Mouse (Mus musculus): ENCODE data around the gene Gabrr3. TPM values are rescaled to one million over a fixed set of nuclear protein-coding genes. Genes with fewer than 3 reads are reported as not detected.

Gabrr3 gene
- polyA plus RNA-seq, 1 experiment: 0.02 TPM

DNA sequence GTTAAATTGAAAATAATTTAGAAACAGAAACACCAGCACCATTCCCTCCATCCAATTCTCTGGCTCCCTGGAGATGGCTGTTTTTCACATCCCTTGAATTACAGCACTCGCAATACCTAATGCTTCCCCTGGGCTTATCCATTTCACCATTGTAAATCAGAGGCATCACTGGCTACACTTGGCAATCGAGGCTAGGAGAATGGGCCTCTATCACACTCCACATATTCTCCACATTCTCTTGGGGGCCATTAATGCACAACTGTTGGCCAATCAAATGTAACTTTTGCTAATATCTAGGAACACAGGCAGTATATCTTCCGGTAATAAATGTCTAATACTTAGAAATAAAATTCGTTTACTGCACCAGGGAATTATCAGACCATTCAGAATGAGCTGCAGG lies 56.4 kb downstream of the Gabrr3 start:
- no peak for TF ChIP-seq CTCF (IDR thresholded peaks at IDR 0.05; ENCODE audit: extremely low read depth, insufficient read depth, low read length)
- TF ChIP-seq POLR2A (IDR thresholded peaks at IDR 0.05; ENCODE audit: extremely low read depth, insufficient read depth, low read length): no peak

DNA sequence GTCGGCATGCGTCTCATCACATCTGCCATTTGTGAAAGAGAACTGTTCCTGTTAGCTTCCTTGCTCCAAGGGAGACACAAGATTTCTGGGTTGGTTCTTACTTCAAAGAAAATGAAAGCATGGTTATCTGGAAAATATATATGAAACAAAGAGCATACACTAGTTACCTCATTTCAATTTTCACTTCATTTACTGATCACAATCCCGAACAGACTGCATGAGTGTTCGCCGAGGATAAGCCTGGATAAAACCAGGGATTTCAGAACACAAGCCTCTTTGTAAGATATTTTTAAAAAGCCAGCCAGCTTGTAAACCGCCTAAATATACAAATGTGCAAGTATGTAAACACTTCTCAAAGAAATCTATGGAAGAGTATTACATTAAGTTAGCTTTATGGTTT lies 56.8 kb downstream of the Gabrr3 start:
- no peaks in the 10 kb centered on the region for H3K4me1 ChIP-seq (ENCODE audit: control insufficient read depth, insufficient read depth, low read length)
- TF ChIP-seq CTCF (IDR thresholded peaks at IDR 0.05; ENCODE audit: extremely low read depth, insufficient read depth, low read length) (no peak), POLR2A (IDR thresholded peaks at IDR 0.05; ENCODE audit: extremely low read depth, insufficient read depth, low read length) (no peak)
- no peak overlapping the region for H3K27ac ChIP-seq (ENCODE audit: insufficient read depth, low read length)
- no peak overlapping the region for H3K4me3 ChIP-seq (ENCODE audit: insufficient read depth, low read length)

More for the DNA sequence above, 56.4 kb downstream of the Gabrr3 start:
- no peak overlapping the region for H3K27ac ChIP-seq (ENCODE audit: insufficient read depth, low read length)
- H3K4me3 ChIP-seq (ENCODE audit: insufficient read depth, low read length): no peak overlapping the region
- no peaks in the 10 kb centered on the region for H3K4me1 ChIP-seq (ENCODE audit: control insufficient read depth, insufficient read depth, low read length)

GRCm38 (mm10) chr16:59469846-59470245 lies 62.7 kb downstream of the Gabrr3 start:
- Histone ChIP-seq H3K27ac (ENCODE audit: insufficient read depth, low read length) (no peak overlapping the region), H3K4me1 (ENCODE audit: control insufficient read depth, insufficient read depth, low read length) (peaks cover 2% of the 10 kb centered on the region; the same call in 1 of the 2 replicates), H3K4me3 (ENCODE audit: insufficient read depth, low read length) (no peak overlapping the region)
- no peak for TF ChIP-seq CTCF (IDR thresholded peaks at IDR 0.05; ENCODE audit: extremely low read depth, insufficient read depth, low read length)
- no peak for TF ChIP-seq POLR2A (IDR thresholded peaks at IDR 0.05; ENCODE audit: extremely low read depth, insufficient read depth, low read length)

- Histone ChIP-seq H3K4me3 (ENCODE audit: insufficient read depth, low read length) (peak within 1 kb of the TSS; percentile 96), H3K27ac (ENCODE audit: insufficient read depth, low read length) (no peak within 1 kb of the TSS), H3K4me1 (ENCODE audit: control insufficient read depth, insufficient read depth, low read length) (peaks cover 2% of the 10 kb centered on the region; the same call in 1 of the 2 replicates)
- TF ChIP-seq CTCF (IDR thresholded peaks at IDR 0.05; ENCODE audit: extremely low read depth, insufficient read depth, low read length): no peak
- peak; percentile 30; the same call in 1 of the 2 replicates for TF ChIP-seq POLR2A (IDR thresholded peaks at IDR 0.05; ENCODE audit: extremely low read depth, insufficient read depth, low read length)
Observed at GRCm38 (mm10) chr16:59471637-59472278, 64.6 kb downstream of the Gabrr3 start, which contains the start of gene Riox2. Gene Riox2, plus strand, starts transcription at chr16:59471775.

DNA sequence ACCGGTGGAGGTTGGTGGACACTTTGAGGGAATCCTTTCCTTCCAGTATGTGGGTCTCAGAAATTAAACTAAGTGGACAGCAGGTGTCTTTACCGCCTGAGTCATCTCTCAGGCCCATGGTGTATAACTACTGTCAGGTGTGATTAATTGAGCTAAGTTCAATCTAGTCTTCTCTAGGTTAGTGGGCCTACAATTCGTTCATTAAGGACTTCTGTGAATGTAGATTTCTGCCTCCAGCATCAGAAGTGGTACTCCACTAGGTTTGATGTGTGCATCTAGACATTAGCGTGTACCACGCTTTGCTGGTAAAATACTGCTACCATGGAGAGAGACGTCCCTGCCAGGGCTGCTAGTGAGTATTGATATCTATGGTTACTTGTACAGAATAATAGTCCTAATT lies 65.4 kb downstream of the Gabrr3 start:
- Histone ChIP-seq H3K4me1 (ENCODE audit: control insufficient read depth, insufficient read depth, low read length) (peaks cover 2% of the 10 kb centered on the region; the same call in 1 of the 2 replicates), H3K4me3 (ENCODE audit: insufficient read depth, low read length) (peak overlapping the region; percentile 96; the same call in 1 of the 2 replicates), H3K27ac (ENCODE audit: insufficient read depth, low read length) (no peak overlapping the region)
- no peak for TF ChIP-seq POLR2A (IDR thresholded peaks at IDR 0.05; ENCODE audit: extremely low read depth, insufficient read depth, low read length)
- TF ChIP-seq CTCF (IDR thresholded peaks at IDR 0.05; ENCODE audit: extremely low read depth, insufficient read depth, low read length): no peak

GRCm38 (mm10) chr16:59474788-59475187 lies 67.7 kb downstream of the Gabrr3 start:
- Histone ChIP-seq H3K4me1 (ENCODE audit: control insufficient read depth, insufficient read depth, low read length) (peaks cover 2% of the 10 kb centered on the region; the same call in 1 of the 2 replicates), H3K27ac (ENCODE audit: insufficient read depth, low read length) (no peak overlapping the region)
- TF ChIP-seq CTCF (IDR thresholded peaks at IDR 0.05; ENCODE audit: extremely low read depth, insufficient read depth, low read length) (peak; percentile 83), POLR2A (IDR thresholded peaks at IDR 0.05; ENCODE audit: extremely low read depth, insufficient read depth, low read length) (no peak)

DNA sequence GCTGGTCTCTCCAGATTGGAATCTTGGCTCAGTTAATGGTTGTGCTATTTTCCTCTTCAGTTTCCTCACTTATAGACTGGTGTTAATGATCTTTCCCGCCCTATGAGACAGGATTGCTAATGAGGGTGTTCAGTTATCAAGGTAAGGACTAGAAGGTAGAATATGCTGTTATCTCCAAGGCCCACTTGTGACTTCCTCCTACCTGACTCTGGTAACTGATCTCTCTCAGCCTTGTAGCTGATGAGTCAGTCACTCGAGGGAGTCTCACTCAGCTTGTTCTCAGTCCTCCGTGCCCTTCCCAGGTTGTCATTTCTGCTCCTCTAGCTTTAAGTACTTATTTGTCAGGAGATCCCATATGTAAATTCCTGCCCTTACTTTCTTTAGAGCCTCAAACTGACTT lies 70.8 kb downstream of the Gabrr3 start:
- no peaks in the 10 kb centered on the region for H3K4me1 ChIP-seq (ENCODE audit: control insufficient read depth, insufficient read depth, low read length)
- no peak overlapping the region for H3K4me3 ChIP-seq (ENCODE audit: insufficient read depth, low read length)
- no peak overlapping the region for H3K27ac ChIP-seq (ENCODE audit: insufficient read depth, low read length)
- TF ChIP-seq POLR2A (IDR thresholded peaks at IDR 0.05; ENCODE audit: extremely low read depth, insufficient read depth, low read length) (no peak), CTCF (IDR thresholded peaks at IDR 0.05; ENCODE audit: extremely low read depth, insufficient read depth, low read length) (no peak)

More at GRCm38 (mm10) chr16:59474788-59475187, 67.7 kb downstream of the Gabrr3 start:
- no peak overlapping the region for H3K4me3 ChIP-seq (ENCODE audit: insufficient read depth, low read length)

GRCm38 (mm10) chr16:59487239-59487638 lies 80.1 kb downstream of the Gabrr3 start:
- Histone ChIP-seq H3K4me3 (ENCODE audit: insufficient read depth, low read length) (no peak overlapping the region), H3K27ac (ENCODE audit: insufficient read depth, low read length) (no peak overlapping the region), H3K4me1 (ENCODE audit: control insufficient read depth, insufficient read depth, low read length) (no peaks in the 10 kb centered on the region)
- TF ChIP-seq POLR2A (IDR thresholded peaks at IDR 0.05; ENCODE audit: extremely low read depth, insufficient read depth, low read length) (no peak), CTCF (IDR thresholded peaks at IDR 0.05; ENCODE audit: extremely low read depth, insufficient read depth, low read length) (no peak)

DNA sequence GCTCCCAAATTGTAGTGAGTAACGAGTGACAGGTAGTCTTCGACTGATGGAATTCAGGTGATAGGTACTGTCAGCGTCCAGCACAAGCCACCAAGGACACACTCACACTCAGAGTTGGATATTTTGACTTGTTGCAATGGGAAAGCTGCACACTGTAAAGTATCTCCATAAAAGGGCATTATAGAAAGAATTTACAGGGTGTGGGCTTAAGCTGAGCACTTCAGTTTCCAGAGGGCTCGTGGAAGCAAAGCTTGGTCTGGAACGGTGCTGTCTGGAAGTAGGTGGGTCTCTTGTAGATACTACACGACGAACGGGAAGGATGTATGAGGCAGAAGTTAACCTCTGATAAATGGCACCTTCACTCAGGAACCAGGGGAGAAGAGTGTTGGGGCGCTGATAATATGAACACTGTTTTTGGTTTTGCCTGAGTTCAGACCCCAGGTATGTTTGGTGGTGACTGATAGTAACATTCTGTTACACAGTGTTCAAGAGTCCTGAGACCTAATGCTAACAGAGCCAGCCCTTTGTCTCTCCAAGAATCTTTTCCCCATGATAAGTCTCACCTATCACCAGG lies 80.9 kb downstream of the Gabrr3 start:
- H3K27ac ChIP-seq (ENCODE audit: insufficient read depth, low read length): no peak overlapping the region
- no peak for TF ChIP-seq CTCF (IDR thresholded peaks at IDR 0.05; ENCODE audit: extremely low read depth, insufficient read depth, low read length)
- TF ChIP-seq POLR2A (IDR thresholded peaks at IDR 0.05; ENCODE audit: extremely low read depth, insufficient read depth, low read length): no peak
- H3K4me3 ChIP-seq (ENCODE audit: insufficient read depth, low read length): no peak overlapping the region
- peaks cover under 1% of the 10 kb centered on the region; the same call in 1 of the 2 replicates for H3K4me1 ChIP-seq (ENCODE audit: control insufficient read depth, insufficient read depth, low read length)

GRCm38 (mm10) chr16:59493199-59493598 lies 86.1 kb downstream of the Gabrr3 start:
- H3K27ac ChIP-seq (ENCODE audit: insufficient read depth, low read length): no peak overlapping the region
- TF ChIP-seq POLR2A (IDR thresholded peaks at IDR 0.05; ENCODE audit: extremely low read depth, insufficient read depth, low read length): no peak
- H3K4me1 ChIP-seq (ENCODE audit: control insufficient read depth, insufficient read depth, low read length): peaks cover 2% of the 10 kb centered on the region; the same call in 1 of the 2 replicates
- no peak overlapping the region for H3K4me3 ChIP-seq (ENCODE audit: insufficient read depth, low read length)
